Mouse (Mus musculus): ENCODE results near the gene Olfr457. TPM values are rescaled to one million over a fixed set of nuclear protein-coding genes. Genes with fewer than 3 reads are reported as not detected.
"Not testable (repeated sequence)": the region's sequence is repeated elsewhere in the genome, so short reads cannot be mapped to it uniquely, and the experiment has no call there.

The Olfr457 gene
- not detected for total RNA-seq (2021)
- long read RNA-seq, experiment 1, result 0 reads
- long read RNA-seq, experiment 2, result 0 reads

DNA sequence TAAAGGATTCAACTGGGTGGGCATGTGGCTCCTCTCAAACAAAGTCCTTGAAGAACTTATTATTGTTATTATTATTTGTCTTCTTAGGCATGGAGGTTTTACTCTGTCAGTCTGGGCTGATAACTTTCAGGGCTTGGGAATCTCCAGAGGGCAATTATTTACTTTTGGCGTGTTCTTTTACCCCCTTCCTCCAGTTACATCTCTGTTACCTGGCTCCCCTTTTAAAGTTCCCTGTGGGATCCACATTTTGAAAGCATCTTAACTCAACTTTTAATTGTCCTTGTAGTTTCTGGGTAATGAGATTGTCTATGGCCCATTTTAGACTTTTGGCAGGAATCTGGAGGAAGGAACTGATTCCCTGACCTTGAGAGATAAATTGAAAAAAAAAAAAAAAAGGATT, at the start of gene Olfr457:
TSS of gene Olfr457 (minus strand) at position 101 of the 400 bp plus-strand sequence.
- no peak for DNase-seq (ENCODE audit: low spot score in 2 of 2)

DNA sequence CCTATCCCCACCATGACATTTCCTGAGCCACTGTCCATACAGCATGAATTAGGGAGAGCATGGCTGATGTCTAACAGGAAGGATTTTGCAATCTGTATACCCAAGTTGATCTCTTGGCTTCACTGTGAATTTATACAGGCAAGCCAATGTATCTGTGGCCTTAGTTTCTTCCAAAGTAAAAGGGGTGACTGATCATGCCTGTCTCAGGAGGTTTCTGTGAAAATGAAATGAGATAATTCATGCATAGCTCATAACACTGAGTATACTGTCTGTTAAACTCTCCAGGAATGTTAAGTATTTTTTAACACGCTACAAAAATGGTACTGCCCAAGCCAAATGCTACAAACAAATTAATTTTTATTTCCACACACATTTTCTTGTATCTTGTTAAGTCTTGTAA, 37.3 kb upstream of the Olfr457 start:
- DNase-seq (ENCODE audit: low spot score in 2 of 2), result no peak

DNA sequence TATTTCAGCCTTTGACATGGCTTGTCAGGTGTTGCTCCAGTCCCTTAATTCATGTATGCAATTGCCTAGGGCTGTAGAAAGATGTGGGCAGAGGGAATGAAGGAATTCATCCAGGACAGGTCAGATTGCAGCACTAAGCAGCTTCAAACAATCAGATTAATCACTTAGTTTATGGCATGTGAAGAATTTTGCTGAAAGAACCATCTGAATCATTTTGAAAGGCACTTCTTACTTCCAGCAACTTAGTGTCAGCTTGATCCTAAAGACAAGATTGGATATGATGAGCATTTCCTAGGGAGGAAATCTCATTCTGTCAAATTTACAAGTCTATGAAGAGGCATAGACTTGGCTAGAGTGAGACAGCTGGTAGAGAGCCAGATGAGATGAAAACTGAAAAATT, 33.2 kb upstream of the Olfr457 start:
- DNase-seq (ENCODE audit: low spot score in 2 of 2), result no peak

DNA sequence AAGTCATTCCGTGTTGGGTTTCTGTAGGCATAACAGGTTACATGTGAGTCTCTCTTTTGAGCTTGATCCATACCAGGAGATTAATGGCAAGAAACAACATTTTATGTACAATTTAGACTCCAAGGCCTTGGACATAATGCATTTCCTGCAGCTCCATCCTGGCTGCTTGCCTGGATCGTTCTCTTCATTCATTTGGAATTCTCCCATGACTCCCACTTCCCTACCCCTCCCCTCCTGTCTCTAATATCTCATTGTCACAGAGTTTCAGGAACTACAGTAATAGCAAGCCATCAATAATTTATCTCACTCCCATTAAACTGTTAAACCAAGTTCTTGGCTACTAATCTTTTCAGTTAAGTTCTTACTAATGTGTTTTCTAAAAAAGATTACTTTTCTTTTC, 27.3 kb upstream of the Olfr457 start:
- no peak for DNase-seq (ENCODE audit: low spot score in 2 of 2)

DNA sequence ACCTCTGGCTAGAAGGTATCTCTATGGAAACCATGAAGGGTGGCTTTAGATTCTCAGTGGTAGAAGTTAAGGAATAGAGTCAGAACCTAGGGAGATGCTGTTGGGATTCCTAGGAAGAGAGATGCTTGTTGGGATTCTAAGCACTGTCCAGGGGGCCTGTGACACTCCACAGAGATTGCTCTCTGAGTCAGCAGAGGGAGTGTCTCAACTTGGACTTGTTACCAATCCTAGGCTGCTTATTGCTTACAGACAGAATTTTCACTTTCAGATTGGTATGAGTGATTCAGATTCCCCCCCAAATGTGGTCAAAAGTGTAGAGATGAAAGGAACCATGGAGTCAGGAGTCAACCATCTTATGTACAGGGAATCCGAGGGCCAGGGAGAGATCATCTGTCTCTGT, 13.6 kb upstream of the Olfr457 start:
- DNase-seq (ENCODE audit: low spot score in 2 of 2), result no peak

DNA sequence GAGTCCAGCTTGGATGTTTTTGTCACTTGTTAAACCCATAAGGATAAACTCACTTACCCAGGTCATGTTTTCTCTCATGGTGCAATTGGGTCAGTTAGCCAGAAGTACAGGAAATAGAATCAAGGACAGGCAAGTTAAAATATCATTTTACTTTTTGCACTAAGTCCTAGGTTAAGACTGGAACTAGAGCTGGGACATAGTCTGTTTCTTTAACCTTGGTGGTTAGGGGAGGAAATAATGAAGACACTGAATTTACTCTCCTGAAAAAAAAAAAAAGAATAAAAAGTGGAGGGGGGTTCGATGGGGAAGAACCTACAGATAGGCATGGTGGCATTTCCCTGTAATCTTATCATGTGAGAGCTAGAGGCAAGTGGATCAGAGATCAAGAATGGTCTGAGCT, 11.0 kb upstream of the Olfr457 start, which contains the start of gene Olfr456:
TSS of gene Olfr456 (minus strand) at position 101 of the 400 bp plus-strand sequence.
- no peak for DNase-seq (ENCODE audit: low spot score in 2 of 2)

DNA sequence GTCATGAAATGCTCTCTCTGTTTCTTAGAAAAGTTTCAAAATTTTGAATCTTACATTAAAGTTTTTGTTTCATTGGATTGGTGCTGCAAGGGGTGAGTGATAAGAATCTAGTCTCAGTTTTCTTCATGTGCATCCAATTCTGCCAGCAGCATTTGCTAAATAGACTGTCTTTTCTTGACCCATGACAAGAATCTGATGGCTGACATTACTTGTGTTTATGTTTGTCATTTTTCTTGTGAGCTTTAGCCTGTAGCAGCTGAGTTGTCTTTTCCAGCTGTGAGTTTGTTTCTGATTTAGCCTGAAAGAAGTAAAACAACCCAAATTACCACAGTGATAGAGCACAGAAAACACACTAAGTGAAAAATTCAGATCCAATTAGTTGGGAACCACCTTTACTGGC, 8.5 kb upstream of the Olfr457 start:
- no peak for DNase-seq (ENCODE audit: low spot score in 2 of 2)

DNA sequence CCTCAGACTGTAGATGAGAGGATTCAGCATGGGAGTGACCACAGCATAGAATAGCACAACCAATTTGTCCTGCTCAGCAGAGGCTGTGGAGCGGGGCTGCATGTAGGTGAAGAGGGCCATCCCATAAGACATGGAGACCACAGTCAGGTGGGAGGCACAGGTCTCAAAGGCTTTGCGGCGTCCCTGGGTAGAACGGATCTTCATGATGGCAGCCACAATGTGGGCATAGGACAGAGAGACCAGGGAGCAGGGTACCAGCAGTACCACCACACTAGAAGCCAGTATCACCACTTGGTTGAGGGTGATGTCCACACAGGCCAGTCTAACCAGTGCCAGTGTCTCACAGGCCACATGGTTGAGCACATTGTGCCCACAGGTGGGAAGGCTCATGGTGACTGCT, 4.8 kb downstream of the Olfr457 start:
- not testable (repeated sequence) for DNase-seq (ENCODE audit: low spot score in 2 of 2)

DNA sequence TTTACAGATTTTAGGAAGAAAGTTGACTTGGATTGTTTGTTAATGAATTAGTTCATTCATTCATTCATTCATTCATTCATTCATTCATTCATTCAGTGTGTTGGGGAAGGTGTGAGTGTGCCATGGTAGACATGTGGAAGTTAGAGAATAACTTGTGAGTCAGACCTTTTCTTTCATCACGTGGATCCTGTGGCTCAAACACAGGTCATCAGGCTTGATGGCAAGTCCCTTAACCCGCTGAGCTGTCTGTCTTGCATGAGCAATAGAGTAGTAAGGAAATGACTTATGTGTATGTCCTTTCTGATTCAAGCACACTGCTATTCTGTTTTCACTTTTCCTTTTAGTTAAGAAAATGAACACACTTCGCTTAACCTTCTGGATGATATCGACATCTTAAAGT, 5.6 kb downstream of the Olfr457 start:
- DNase-seq (ENCODE audit: low spot score in 2 of 2), result no peak

DNA sequence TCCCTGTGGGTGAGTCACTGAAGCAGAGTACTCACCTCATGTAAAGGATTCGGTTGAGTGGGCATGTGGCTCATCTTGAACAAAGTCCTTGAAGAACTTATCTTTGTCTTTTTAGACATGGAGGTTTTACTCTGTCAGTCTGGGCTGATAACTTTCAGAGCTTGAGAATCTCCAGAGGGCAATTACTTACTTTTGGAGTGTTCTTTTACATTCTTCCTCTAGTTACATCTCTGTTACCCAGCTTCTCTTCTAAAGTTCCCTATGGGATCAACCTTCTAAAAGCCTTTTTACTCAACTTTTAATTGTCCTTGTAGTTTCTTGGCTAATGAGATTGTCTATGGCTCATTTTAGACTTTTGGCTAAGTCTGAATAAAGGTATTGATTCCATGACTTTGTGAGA, 11.0 kb downstream of the Olfr457 start, which contains the start of gene Olfr458:
TSS of gene Olfr458 (minus strand) at position 101 of the 400 bp plus-strand sequence.
- DNase-seq (ENCODE audit: low spot score in 2 of 2), result no peak

DNA sequence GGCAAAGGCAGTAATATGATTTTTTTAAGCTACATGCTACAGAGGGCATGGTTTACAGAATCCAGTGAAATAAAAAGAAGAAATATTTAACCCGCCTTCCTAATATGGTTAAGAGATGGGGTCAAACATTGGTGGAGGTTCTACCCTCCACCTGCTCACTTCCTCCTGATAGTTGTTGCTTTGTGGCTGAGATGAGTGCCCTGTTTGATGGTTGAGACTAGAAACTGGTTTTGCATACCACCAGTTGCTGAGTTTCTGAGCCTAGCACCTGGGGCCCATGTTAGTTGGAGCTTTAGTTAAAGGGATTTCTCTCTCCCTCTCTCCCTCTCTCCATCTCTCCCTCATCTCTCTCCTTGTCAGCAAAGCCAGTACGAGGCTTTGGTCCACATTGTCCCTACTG, 28.8 kb downstream of the Olfr457 start:
- DNase-seq (ENCODE audit: low spot score in 2 of 2), result no peak

DNA sequence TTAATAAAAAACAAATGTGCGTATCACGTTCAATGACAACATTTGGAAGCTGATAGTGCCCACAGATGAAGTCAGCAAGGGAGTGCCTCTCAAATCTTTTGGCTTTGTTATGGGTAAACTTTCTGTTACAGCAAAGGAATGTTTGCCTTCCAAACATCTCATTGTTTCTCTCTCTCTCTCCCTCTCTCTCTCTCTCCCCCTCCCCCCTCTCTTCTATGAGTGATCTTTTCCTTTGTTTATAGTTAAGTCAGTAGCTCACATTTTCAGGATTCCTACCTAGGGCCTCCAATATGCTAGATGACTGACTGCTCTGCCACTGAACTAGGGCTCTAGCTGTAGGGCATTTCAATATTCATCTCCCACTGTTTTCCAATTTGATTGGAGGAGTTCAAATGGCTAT, 31.6 kb downstream of the Olfr457 start:
- no peak for DNase-seq (ENCODE audit: low spot score in 2 of 2)

DNA sequence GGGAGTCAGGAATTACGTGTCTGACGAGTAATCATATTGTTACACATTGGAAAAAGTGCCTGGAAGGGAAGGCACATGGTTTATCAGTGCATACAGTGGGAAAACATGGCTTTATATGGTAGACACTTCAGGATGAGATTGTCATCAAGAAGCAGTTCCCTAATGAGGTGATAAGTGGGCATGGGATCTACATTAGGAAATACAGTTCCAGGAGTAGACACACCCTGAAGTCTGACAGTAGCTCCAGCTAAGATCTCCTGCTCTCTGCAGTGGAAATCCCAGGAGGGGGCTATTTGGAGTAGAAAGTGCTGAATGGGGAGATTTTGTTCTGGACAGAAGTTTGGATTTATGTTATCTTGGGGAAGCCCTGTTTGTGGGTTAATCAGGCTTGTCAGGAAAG, 34.7 kb downstream of the Olfr457 start:
- DNase-seq (ENCODE audit: low spot score in 2 of 2), result no peak

DNA sequence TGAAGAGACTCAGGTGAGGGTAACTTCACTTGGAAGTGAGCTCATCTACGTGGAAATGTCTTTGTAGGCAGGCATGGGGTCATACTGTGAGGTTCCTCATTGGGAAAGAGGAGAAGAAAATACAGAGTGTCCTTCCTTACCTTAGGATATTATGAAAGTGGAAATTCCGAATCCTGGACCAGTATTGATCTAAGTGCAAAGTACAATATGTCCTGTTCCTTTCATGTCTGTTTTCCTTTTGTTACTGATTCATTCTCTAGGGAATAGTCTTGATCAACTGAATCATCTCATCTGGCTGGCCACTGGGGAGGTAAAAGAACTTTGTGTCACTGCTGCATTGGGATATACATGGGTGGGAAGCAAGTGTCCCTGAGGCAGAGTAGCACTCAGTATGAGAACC, 40.6 kb downstream of the Olfr457 start:
- DNase-seq (ENCODE audit: low spot score in 2 of 2), result no peak

DNA sequence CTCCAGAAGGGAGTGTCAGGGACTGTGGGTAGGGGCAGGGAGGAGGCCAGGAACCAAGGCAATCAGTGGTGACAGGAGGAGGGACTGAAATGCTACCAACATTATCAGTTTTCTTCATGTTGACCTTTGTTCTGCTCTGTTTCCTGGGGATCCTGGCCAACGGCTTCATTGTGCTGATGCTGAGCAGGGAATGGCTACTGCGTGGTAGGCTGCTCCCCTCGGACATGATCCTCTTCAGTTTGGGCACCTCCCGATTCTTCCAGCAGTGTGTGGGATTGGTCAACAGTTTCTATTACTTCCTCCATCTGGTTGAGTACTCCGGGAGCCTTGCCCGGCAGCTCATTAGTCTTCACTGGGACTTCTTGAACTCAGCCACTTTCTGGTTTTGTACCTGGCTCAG, 41.7 kb downstream of the Olfr457 start, which contains the start of gene Tas2r126:
TSS of gene Tas2r126 (plus strand) at position 90 of the 400 bp plus-strand sequence.
- DNase-seq (ENCODE audit: low spot score in 2 of 2), result no peak

DNA sequence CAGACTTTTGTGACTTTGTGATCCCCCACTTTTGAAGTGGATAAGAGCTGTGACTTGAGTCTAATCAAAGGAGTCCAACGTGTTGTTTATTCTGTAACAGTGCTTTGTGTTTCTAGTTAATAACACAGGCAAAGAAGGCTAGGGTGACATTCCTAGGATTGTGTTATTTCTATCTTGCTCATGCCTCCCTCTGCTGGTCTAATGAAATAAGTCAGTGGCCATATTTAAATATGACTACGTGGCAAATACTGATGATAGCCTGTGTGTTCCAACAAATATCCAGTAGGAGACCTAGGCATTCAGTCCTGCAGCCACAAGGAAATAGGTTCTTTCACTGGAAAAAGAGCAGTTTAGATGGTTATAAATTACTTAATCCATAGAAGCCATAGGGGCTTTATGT, 42.6 kb downstream of the Olfr457 start:
- DNase-seq (ENCODE audit: low spot score in 2 of 2), result no peak

DNA sequence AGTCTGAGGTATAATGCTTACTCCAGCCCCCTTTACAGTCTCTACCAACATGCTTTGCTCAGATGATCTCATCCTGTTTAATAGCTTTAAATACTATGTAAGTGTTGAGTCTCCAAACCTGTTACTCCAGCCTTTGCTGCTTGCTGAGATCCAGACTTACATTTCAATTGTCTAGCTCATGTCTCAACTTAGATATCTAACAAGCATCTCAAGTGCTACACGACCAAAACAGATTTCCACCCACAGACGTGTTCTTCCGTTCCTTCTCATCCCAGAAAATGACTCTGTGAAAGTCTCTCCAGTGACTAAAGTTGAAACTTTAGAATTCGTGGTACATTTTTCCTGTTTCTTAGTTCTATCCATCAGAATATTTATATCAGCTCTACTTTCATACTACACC, 49.8 kb downstream of the Olfr457 start:
- no peak for DNase-seq (ENCODE audit: low spot score in 2 of 2)

DNA sequence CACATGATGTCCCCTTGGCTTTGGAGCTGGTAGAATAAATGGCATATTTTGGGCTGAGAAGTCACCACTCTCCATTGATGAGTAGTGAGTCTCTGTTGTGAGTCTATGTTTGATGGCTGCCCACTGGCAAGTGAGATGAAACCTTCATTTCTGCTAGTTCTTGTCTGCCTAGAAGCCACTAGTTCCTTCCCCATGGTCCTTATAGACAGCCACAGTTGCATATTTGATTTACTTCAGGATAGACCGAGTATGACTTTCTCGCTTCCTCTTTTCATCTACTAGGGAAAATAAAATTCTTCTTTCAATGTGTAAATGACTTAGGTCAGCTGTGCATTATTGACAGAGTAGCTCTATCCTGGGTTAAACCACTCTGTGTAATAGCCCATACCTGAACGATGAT, 51.7 kb downstream of the Olfr457 start:
- DNase-seq (ENCODE audit: low spot score in 2 of 2), result no peak

DNA sequence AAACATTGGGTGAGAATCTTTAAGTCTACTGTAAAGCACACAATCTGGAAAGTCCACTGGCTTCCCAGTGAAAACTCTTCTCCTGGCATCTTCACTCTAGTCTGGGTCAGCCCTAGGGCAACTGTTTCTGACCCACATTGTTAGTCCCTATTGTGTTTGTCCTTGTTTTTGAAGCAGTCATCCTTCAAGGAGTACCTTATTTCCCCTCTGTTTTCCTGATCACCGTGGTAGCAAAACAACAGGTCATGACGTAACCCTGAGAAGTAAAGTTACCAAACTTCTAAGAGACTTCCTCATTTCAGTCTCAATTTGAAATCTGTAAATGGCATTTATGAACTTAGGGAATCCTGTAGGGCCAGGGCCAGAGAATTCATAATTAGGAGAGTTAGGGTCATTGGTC, 54.7 kb downstream of the Olfr457 start:
- no peak for DNase-seq (ENCODE audit: low spot score in 2 of 2)

DNA sequence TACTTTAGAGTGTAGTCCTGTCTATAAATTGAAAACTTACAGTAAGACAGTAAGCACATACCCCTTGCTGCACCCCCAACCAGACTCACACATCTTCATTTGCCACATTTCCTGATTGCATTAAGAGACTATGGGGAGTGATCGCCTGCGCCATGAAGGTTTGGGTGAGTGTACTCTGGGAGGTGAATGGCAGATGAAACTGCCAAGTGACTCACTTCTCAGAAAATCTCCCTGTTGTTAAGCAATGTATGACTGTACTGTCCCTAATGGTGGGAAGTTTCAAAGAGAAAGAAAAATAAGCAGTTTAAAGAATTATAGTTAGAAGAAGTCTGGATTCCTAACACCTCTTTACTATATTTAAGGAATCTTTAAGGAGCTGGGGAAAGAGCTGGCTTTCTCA, 56.7 kb downstream of the Olfr457 start:
- no peak for DNase-seq (ENCODE audit: low spot score in 2 of 2)
